Mouse (Mus musculus) embryonic facial prominence, embryonic 15.5 days (tissue): ENCODE data around the gene Olfr1122. TPM values are rescaled to one million over a fixed set of nuclear protein-coding genes. Genes with fewer than 3 reads are reported as not detected.

ENCODE experiments used
- polyA plus RNA-seq: library from polyadenylated mRNA; unstranded; fragments of >200 nt; fragmentation: Nextera tagmentation; extraction: Ambion mirVana; gene quantifications from 2 replicates; pipeline ENCODE4 v1.2.1, GENCODE M21; 2015

The Olfr1122 gene
- polyA plus RNA-seq, 1 experiment from 2014 or later: 0.09 TPM

Other genes with a start within 250 kb of the Olfr1122 start
- 0.29 and 0.35 TPM in 2 replicates for gene Olfr1110, start 245.5 kb upstream of the Olfr1122 start, polyA plus RNA-seq
- gene Olfr1111, start 233.2 kb upstream of the Olfr1122 start, polyA plus RNA-seq: 0.09 TPM in 1 of 2 replicates, not detected in the other
- gene Olfr1112, start 198.1 kb upstream of the Olfr1122 start, polyA plus RNA-seq: not detected in 2 replicates
- not detected in 2 replicates for gene Olfr1113, start 176.9 kb upstream of the Olfr1122 start, polyA plus RNA-seq
- gene Olfr1115, start 137.8 kb upstream of the Olfr1122 start, polyA plus RNA-seq: not detected in 2 replicates
- not detected in 2 replicates for gene Olfr1116, start 118.3 kb upstream of the Olfr1122 start, polyA plus RNA-seq
- not detected in 2 replicates for gene Olfr1118, start 78.3 kb upstream of the Olfr1122 start, polyA plus RNA-seq
- not detected in 2 replicates for gene Olfr1120, start 31.0 kb upstream of the Olfr1122 start, polyA plus RNA-seq
- gene Olfr1121, start 16.0 kb upstream of the Olfr1122 start, polyA plus RNA-seq: not detected in 2 replicates
- 0.14 and 0.23 TPM in 2 replicates for gene Olfr1123, start 30.8 kb downstream of the Olfr1122 start, polyA plus RNA-seq
- gene Olfr1124, start 44.4 kb downstream of the Olfr1122 start, polyA plus RNA-seq: 0.07 TPM in 1 of 2 replicates, not detected in the other
- gene Olfr1126, start 68.1 kb downstream of the Olfr1122 start, polyA plus RNA-seq: not detected in 2 replicates
- not detected in 2 replicates for gene Pramel7, start 111.2 kb downstream of the Olfr1122 start, polyA plus RNA-seq
- not detected in 2 replicates for gene Pramel6, start 120.7 kb downstream of the Olfr1122 start, polyA plus RNA-seq
- not detected in 2 replicates for gene Olfr153, start 145.9 kb downstream of the Olfr1122 start, polyA plus RNA-seq
- not detected in 2 replicates for gene Olfr1128, start 159.7 kb downstream of the Olfr1122 start, polyA plus RNA-seq
- 0.17 TPM in 1 of 2 replicates, not detected in the other for gene Olfr1129, start 188.1 kb downstream of the Olfr1122 start, polyA plus RNA-seq
- not detected in 2 replicates for gene Olfr1130, start 220.4 kb downstream of the Olfr1122 start, polyA plus RNA-seq
- not detected in 2 replicates for gene Olfr1131, start 241.3 kb downstream of the Olfr1122 start, polyA plus RNA-seq